Mouse (Mus musculus) frontal cortex, postnatal 25 days (tissue): ENCODE data around the gene Gabpb1.

Source experiments
- DNase-seq, 2 experiments: peaks; one replicate each; pipeline ENCODE4 v3.0.0; 2022; ENCODE audit warnings: low spot score in 2 of 2

Gene Gabpb1

DNA sequence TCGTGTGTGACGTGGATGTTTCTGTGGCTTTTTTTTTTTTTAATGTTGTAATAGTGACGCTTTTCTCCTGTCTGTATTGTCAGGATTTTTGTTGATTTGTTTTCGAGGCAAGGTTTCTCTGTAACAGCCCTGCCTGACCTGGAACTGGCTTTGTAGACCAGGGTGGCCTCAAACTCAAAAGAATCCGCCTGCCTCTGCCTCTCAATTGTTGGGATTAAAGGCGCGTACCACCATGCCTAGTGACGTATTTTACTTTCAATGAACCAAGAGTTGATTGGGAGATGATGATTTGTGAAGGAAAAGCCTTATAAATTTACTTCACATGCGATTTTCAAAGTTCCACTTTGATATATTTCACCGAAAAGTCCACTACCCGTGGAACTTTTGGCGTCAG lies at the start of gene Gabpb1:
Gabpb1 (minus strand) TSS at position 216 of the 394 bp plus-strand sequence.
- DNase-seq: no peak

DNA sequence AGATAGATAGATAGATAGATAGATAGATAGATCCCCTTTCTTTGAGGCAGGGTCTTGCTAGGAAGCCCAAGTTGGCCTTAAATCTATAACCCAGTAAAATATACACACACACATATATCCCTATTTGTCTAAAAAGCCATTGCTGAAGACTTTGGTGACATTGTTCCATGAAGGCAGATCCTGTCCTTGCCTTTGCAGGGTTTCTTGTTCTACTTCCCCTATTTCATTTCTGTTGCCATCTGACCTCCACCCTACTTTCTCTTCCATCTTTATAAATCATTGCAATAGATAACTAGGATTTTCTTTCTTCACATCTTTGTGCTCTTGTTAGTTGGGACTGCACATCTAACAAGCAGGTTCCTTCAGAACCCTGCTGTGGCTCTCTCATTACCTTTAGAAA lies 36.8 kb upstream of the Gabpb1 start:
- DNase-seq: no peak

DNA sequence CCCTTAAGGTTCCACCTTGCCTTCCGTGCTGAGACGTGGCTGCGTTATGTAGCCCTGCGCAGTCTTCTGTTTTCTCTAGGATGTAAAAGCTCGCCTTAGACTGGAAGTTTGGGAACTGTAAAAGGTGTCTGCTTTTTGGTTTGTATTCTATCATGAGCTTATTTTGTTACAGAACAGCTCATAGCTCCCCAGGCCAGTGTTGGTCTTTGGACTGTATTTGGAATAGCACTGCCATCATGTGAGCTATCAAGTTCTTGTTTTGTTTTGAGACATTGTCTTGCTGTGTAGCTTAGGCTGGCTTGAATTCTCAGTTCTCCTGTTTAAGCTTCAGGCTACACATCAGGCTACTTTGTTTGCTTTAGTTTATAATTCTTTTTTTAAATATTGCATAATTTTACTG lies 36.4 kb upstream of the Gabpb1 start:
- no peak for DNase-seq

DNA sequence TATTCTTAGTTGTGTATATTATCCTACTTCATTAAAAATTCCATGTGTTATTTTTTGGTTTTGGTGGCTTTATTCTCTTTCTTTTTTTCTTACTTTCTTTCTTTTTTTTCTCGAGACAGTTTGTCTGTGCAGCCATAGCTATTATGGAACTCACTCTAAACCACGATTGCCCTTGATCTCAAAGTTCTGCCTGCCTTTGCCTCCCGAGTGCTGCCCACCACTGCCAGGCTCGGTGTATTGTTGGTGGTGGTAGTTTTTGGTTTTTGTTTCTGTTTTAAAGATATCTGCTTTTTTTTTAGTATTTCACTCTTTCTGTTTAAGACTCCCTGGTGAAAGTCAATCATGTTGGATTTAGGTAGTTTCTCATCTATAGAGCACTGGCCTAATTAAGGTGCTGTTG lies 32.2 kb upstream of the Gabpb1 start:
- no peak for DNase-seq

DNA sequence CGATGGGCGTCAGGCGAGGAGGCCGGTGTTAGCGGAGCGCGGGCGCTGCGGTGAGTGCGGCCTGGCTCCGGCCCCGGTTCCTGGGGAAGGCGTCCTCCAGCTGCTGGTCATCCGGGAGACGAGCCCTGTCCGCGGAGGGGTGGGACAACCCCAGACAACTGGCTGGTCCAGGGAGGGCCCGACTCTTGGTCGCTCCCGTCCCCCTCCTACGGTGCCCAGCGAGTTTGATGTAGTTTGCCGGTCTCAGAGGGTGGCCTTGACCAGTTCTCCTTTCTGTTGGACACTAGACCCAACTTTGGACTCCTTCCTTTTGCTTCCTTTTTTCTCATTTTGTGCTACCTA lies 31.3 kb upstream of the Gabpb1 start:
- DNase-seq: no peak

DNA sequence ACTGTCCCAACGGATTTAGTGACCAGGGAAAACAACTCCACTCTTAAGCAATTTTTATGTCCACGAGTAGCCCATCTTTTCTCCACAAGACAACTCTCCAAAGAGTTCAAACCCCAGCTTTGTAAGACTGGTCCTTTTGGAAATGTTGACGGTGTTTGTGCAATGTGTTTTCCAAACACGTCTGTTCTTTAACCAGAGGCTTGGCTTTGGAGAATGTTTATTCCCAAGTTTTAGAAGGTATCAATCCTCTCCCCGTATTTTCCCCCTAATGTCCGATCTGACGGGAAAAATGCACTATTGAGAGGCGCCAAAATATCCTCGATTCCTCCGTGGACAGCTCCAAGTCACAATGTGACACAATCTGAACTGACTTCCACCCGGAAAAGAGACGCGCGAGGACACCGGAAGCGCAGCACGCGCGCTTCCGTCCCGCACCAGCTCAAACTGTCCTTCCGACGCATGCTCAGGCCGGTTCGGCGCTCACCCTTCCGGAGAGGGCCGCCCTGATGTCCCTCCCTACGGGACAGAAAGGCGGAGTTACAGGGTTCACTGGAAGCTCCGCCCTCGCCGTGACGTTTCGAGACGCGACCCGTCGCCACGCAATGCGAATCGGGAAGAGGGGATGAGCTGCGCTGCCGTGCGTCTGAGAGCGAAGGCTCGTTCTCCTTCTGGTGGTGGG lies 30.8 kb upstream of the Gabpb1 start, which contains the start of gene Usp8:
Usp8 (plus strand) TSS at position 570 of the 679 bp plus-strand sequence.
- DNase-seq: peak; percentile 93 to 95

DNA sequence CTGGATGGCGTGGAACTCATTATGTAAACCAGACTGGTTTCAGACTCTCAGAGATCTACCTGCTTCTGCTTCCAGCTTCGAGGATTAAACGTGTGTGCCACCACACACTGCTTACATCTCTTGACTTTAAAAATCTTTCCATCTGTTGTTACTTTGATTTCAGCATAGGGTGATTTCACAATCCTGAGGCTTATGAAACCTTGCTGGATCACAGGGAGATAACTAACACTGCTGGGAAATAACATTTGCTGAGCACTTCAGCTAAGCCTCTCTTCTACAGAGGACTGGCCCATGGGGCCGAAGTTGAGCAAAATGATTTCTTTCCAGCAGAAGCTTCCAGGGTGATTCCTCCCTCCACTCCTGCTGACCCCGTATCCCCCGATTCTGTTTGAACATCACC lies 19.1 kb upstream of the Gabpb1 start:
- no peak for DNase-seq

DNA sequence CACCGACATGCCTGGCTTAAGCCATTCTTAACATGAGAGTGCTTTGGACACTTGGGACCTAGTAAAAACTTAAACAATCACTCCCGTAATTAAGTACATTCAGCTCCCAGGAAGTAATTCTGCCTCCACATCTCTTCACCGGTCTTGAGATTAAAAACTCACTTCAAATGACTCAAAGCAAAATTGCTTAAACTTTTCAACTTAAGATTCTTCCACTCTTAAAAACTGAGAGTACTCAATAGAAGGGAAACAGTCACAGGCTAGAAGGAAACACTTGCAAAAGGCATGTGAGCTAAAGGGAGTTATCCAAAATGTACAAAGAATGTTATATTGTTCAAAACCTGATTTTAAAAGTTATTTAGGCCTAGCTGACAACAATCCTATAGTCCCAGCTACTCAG lies 15.2 kb upstream of the Gabpb1 start:
- no peak for DNase-seq

DNA sequence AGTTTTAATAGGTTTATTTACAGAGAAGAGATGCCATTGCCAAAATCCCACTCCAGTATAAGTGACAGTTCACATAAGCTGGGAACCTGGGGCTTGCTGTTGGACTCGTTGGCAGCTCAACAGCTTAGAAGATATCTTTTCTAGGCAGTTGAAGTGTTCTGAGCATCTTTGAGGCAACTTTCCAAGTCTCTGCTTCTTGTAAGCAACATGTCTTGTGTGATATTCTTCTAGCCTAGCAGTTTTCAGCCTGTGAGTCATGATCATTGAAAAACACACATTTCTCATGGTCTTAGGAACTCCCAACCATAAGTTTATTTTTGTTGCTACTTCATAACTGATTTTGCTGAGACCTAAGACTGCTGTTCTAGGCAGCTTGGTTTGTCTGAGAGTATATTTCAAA lies 6.8 kb upstream of the Gabpb1 start:
- no peak for DNase-seq

DNA sequence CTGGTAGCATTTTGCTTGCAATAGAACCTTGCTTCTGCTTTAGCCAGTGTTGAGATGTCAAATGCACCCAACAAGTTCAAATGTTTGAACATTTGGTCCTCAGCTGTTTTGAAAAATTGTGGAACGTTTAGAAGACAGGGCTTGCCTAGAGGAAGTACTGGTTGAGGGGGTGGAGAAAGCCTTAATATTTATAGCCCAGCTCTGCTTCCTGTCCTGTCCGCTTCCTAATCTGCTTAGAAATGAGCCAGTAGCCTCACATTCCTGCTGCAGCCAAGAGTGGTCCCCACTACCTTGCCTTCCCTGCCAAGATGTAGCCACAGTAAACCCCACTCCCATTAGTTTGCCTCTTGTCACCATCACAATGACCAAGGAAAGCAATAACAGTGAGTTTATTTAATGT lies 6.2 kb upstream of the Gabpb1 start:
- DNase-seq: no peak

DNA sequence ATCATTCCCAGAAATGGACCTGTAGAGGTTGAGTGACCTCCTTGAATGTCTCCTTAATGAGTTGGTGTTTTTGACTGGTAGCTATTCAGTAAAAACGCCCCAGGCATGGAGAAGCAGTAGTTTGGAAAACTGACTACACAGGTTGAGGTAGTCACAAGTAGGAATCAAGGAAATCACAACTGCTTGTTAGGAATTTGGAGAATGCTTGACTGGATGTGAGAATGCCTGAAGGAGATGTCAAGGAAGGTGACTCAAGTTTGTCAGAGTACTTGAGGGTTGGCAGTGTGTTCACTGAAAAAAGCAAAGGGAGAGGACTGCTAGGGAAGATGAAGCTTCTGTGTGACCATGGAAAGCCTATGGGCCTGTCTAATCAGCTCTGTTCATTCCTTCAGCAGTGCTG lies 1.2 kb upstream of the Gabpb1 start:
- DNase-seq: no peak

DNA sequence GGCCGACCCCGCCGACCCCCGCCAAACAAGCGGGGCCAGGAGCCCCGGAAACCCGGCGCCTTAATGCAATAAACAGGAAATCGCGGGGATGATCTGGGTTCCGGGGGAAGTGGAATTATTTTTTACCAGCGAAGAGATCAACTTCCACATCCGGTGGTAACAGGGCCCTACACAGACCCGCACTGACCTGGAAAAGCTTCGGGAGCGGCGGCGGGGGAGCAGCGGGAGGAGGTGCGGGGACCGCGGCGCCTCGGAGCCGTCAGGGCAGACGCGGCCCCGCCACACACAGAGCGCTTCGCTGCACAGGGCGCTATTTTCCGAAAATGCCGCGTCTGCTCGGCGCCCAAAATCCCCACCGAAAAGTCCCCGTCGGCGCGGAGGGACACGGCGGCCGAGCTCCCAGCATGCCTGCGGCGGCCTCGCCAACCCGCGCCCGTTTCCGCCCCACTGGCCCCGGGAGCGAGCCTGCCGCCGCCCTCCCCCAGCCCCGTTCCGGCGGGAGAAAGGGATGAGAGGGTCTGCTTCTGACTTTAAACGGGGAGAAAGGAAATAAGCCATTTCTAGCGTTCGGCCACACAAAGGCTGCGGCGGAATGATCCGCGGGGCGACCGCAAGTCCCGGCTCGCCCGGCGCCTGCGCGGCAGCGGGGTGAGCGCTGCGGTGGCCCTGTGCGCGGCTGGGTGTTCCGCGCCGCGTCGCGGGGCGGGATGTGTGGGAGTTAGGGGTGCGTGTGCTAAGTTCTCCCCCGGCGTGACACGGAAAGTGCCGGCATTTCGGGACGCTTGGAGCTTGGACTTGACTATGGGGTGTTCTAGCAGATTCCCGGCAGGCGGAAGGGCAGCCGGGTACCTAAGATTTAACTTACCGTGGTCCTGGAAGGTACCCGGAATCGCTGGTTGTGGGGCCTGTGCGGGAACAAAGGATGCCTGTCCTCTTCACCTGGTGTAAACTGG lies 692 bp downstream of the Gabpb1 start:
- DNase-seq: peak; percentile 71 to 80

DNA sequence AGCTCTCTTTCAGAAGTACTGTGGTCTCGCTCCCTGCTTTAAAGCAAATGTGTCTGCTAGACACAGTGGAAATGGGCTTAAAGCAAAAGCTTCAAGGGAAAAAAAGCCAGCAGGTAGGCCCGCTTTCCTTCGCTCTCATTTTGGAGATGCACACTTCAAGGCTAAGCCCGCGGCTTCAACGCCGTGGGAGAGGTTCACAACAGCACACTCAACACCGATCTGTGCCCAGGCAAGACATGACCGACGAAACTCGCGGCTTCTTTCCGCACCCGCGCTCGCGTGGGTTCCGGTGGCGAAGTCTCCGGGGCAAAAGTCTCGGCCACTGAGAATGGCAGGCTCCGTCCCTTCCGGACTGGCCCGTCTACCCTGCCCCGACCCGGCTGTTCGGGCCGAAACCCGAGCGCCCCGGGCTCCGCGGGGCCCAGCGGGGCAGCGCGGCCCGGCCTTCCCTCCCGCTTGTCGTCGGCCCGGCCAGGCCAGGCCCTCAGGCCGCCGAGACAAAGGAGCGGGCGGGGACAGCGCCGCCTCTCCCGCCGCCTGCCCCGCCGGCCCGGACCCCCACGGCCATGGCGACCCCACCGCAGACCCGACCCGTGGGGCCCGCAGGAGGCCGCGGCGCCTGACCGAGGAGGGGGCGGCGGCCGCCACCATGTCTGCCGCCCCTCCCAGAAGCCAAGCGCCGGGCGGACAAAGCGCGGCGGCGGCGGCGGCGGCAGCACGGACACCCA lies 1.5 kb downstream of the Gabpb1 start:
- peak; percentile 17 to 25 for DNase-seq

DNA sequence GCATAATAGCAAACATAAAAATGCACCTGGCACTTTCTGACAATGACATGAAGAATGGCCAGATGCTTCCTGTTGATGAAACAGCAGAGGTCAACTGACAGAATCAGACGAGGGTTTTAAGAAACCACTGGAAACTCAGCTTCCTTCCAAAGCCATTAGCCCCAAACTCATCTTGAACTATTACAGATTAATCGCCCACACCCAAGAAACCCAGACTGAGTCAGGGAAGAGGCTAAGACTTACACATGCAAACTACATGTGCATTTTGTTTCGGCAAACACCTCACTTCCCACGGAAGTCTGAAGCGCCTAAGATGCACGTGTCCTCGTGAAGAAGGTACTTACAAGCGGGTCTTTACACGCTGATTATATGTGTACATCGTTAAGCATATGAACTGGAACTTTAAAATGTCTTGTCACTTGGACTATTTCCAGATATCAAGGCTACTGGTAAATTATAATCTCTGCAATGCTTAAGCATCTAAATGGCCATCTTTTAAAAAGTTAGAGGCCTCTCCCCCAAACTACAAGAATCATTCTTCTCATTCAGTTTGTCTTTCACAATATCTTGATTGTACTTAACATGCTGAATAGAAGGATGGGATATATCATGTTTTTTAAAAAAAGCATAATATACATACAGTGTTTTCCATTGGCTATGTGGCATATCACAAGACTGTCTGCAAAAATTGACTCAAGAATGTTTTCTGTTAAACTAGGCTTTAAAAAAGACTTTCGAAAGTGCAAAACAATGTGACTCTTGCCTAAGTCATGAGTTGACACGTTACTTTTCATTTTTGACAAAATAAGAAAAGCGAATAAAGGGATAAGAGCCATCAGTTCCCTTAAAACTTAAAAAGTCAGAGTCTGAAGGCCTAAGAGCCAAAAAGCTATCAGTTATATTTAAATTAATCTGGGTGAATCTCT lies 2.6 kb downstream of the Gabpb1 start:
- no peak for DNase-seq

DNA sequence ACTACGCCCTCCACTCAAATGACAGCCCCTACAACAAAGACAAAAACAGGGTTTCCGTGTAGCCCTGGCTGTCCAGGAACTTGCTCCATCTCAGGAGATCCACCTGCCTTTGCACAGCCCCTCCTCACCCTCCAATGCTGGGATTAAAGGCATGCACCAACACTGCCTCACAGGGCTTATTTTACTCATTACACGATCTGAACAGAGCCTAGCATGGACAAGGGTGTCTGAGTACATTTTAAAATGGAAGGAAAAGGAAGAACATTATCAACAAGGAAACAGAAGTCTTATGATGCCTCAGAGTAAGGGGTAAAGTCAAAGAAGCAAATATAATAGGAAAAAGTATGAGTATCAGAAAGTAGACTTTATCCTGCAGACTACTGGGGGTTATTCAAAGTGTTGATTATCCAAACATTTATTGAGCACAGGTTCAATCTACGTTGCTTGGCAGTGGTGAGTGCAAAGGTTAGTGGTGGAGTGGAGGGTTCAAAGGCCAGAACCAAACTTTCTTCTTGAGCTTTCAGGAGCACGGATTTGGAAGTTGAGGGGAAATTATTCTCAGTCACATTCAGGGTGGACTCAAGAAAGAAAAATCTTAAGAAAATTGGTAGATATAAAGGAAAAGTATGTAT lies 7.4 kb downstream of the Gabpb1 start:
- no peak for DNase-seq

DNA sequence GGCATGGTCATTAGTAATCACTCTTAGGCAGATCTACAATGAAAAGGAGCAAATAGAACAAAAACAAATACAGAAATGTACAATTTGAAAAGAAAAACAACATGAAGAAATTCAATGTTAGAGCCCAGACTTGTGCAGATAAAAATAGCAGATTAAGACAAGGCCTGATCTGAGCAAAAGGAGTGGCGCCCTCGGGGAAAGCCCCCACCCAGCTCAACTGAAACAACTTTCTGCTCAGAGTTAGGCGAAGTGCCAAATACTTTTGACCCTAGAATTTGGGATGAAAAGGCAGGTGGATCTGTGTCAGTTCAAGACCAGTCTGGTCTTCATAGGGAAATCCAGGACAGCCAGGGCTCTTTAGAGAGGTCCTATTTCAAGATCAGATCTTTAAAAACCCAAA lies 10.2 kb downstream of the Gabpb1 start:
- no peak for DNase-seq

DNA sequence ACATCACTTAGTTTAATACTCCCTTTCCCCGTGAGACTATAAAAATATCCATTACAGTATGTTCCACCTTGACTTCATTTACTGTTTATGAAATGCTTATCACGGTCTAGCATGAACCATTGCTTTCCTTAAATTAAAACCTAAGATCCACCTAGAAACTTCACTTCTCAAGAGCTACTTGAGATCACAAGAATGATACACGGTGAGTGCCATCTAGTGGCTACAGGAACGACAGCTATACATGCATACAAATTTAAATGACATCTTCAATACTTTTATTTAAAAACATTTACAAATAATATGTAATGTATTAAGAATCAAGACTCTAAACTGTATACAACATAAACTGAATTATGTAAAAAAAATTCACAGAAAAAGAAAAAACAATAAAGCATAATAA lies 12.7 kb downstream of the Gabpb1 start:
- no peak for DNase-seq

DNA sequence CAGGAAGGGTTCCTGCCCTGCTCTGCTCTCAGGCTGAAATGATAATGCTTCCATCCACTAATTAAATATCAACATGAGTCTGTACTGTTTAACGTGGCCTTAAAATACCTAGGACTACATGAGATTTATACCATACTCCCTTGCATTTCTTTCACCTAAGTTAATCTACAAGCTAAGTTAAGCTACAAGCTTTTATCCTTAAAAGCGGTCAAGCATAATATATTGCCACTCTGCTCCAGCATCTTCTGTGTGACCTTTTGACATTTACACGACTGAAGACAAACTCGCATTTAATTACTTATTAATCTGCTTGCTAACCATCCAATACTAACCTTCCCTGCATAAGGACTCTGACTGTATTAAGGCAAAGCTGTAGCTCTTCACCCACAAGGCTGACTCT lies 23.2 kb downstream of the Gabpb1 start:
- DNase-seq: no peak

DNA sequence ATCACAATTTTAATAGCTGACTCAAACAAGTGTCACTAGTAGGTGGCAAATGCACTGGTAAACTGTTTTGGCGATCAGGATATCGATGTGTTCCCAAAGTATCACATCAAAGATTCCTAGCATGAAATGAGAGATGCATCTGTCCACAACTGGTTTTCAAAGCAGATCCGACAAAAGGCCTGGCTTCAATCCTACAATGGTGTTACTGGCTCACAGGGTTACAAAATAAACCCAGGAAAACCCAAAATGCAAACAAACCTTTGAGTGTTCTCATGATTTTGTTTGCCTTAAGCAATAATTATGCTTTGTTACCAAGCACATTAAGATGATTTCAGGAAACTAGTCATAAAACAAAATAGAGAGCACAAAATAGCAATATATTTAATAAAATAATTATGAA lies 28.4 kb downstream of the Gabpb1 start:
- DNase-seq: no peak

DNA sequence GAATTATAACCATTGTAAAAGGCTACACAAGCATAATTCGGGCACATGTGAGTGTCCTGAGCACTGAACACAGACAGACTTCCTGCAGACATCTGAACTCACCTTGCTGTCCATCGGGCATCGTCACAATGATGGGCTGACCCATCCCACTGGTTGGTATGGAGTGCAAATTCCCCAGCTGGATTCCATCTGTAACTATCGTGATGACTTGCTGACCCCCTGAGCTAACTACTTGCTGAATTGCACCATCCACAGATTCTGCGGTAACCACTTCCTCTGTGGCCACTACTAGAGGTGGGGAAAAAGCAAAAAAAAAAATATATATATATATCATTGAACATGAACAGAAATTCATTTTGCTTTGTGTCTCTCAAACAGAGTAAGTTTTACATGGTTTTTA lies 29.7 kb downstream of the Gabpb1 start:
- DNase-seq: no peak

DNA sequence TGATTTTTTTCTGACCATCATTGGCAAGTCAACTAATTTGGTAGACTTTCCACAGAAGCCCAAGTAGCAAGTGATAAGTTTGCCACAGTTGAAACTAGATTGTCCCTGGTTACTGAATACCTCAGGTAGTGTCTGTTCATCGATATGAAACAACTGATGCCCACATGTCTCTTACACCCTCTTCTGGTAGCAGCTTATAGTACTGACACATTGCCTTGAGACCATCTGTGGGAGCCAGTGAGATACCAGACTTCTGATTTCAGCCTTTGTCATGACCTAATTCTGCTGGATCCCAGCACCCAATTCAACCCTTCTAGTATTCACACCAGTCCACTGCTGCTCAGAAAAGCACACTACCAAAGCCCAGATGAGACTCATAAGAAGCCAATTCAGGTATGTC lies 31.4 kb downstream of the Gabpb1 start:
- DNase-seq: no peak
